Mouse (Mus musculus): ENCODE results near the gene Slco3a1.

The Slco3a1 gene

DNA sequence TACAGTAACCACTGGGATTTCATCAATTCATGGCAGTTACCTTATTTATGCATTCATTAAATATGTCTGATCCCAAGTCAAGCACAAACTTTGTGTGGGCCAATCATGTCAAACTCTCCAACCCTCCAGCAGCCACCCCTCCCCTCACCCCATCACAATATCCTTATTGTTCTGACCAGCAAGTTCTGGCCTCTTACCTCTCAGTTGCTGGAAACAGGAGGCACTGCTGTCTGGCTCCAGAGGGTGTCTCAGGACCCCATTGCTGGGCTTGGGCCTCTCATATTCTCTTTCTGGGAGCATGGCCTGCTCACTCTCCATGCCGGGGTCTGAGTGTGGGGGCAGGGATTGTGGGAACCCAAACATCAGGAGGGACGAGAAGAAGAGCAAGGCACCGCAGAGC lies 208.1 kb downstream of the Slco3a1 start:
- DNase-seq (ENCODE audit: low spot score) = no peak

DNA sequence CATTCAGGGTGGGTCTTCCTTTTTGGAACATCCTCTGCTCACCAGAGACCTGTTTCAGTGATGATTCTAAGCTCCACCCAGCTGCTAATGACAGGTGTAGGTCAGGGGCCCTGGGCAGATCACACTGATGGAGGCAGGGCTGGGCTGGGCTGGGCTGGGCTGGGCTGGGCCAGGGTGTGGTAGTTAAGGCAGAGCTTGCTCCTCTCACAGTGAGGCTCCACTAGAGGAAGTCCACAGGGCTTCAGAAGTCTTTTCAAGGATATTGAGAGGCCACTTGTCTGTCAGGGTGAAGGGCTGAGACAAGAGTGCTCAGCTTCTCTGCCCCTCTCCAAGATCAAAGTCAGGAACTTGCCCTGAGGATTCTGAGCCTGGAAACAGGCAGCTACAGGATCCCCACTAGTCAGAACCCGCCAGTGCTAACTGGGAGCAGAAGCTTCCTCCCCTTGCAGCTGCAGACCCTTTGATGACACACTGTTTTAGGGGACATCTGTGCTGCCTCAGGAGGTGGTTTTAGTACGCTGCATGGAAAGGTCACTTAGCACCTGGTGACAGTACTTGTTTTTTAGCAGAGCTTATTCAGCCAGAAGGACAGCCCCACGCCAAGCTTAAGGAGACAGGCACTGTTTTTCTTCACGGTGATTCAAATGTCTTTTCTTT lies 213.3 kb downstream of the Slco3a1 start:
- DNase-seq (ENCODE audit: low spot score) = peak; percentile 34

DNA sequence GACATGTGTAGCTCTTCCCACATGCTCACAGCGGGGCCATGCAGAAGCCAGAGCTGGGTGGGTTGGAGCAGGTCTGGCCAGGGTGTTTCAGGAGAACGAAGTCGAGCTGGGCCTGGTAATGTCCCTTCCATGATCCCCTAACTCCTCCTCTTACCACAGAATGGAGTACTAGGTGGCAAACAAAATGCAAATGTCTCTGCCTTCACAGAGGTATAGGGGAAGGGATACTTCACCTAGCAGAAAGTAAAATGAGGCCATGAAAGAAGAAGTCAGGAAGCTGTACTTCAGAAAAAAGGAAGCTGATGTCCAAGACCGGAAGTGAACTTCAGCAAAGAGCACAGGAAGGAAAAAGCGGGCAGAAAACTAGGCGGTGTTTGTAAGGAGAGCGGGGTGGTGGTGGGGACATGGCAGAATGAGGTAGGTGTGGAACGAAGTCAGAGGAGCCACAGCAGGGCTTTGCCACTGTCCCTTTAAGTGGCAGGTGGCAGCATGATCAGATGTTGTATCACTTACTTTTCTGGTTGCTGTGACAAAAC lies 214.1 kb downstream of the Slco3a1 start:
- no peak for DNase-seq (ENCODE audit: low spot score)

DNA sequence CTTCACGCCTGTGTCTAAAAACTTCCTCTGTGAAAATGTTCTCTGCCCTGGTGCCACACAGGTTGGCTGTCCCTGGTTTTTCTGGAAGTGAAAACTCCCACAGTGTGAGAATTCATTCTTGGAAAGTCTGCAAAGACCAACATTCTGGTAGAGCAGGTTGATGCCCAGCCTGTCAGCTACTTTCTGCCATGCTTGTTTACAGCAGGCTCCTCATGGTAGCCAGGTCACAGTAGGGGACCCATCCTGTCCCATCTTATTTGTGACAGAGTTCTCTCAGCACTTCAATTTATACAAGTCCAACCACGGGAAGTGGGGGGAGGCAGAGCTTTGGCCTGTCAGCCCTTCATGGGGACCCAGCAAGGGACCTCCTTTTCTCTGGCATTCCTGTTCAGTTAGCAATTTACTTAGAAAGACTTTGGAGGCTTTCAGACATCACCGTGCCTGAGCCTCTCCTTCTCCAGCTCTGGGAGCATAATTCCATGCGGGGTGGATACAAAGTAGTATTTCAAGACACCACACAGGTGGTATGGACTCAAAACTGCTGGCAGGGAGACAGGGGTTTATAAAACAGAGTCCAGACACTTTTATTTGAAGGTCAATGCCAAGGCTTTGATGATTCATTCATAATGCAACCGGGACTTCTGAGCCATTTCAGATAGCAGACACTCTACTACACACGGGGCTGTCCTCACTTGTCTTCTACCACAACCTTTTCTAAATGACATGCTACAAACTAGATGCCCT lies 216.7 kb downstream of the Slco3a1 start:
- DNase-seq (ENCODE audit: low spot score) = no peak

DNA sequence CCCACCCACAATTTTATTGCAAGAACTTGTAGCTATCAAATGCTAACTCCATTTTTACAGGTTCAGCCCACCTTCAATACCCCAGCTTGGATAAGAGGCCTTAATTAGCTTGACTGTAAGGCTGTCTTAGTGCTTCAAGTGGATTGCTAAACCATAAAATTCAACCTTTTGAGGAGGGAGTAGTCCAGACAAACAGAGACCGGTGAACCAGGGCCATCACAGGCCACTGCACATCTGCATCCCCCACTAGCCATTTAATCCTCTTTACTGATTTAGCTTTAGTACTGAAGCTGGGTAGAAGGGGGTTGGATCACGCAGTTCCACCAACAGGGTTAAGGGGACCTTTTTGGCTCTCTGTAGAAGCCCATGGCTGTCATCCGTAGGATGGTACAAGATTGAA lies 222.3 kb downstream of the Slco3a1 start:
- DNase-seq (ENCODE audit: low spot score) = no peak

DNA sequence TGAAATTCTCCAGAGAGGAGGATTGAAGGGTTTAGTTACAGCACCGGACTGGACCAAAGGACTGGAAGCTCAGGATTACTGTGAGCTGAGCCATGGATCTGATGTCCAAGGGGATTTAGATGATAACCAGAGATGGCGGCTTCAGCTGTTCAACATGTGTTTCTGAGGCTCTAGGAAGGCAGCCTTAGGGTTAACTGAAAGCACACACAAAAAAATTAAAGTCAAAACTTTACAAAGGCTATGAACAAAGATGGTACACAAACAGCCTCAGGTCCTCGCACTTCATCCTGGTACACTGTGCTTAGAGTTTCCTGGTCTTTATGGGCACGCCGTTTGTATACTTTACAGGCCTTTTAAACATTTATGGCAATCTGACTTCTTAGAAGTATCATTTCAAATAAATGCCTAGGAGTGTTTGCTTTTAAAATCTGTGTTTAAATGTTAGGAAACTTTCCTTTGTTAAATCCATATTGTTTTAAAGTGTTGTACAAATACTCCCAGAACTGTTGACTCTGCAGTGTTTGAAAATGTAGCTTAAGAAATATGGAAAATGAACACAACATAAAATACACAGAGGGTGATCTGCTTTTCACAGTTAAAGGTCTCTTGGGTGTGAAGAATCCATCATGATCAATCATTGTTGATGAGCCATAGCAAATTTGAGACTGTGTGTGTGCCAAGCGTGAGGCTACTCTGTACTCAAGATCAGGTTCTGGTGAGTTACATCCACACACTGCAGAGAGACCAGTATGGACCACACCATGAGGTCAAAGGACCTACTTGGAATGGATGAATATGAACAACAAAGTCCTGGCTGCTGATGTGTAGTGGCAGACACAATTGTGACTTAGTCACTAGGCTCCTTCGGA lies 223.5 kb downstream of the Slco3a1 start:
- peak; percentile 60 for DNase-seq (ENCODE audit: low spot score)

DNA sequence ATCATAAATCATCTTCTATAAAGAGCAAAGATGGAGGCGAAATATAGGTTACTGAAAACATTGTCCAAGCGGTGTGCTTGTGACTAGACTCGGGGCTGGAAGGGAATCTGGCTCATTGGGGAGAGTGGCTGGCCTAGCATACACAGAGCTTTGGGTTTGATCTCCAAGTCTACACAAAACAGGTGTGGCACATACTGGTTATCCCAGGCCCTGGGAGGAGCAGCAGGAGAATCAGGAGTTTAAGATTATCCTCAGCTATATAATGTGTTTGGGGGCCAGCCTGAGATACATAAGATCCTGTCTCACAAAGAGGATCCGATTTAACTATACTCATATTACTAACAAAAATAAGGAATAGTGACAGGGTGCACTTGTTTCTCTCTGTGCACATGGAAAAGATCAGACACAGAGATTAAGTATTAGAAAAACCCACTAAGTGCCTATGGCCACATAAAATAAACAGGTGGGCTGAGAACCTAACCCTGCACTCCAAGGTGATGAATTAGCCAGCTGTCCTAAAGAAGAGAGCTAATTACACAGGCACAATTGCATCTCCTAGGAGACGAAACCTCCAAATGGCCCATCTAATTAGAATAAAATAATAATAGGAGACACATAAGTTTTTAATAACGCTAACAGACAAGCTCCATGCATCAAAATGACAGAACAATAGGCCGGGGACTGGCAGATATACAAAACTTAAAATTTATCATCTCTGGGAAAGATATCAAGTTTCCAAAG lies 224.3 kb downstream of the Slco3a1 start:
- peak; percentile 59 for DNase-seq (ENCODE audit: low spot score)

DNA sequence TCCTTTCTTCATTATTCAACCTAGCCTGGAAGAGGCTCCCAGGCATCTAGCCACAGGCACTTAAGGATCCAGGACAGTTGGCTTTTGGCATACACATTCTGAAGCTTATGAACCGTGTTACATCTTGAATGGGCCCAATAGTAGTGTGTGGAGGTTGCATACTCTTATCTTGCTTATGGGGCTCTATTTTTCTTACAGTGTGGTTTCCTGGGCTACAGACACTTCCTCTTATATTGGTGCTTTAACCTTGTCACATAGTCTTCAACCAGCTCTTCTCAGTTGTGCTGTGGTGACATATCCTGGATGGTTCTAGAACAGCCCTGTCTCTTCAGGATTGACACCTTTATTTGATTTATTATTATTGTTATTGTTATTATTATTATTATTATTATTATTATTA lies 225.6 kb downstream of the Slco3a1 start:
- DNase-seq (ENCODE audit: low spot score) = no peak

DNA sequence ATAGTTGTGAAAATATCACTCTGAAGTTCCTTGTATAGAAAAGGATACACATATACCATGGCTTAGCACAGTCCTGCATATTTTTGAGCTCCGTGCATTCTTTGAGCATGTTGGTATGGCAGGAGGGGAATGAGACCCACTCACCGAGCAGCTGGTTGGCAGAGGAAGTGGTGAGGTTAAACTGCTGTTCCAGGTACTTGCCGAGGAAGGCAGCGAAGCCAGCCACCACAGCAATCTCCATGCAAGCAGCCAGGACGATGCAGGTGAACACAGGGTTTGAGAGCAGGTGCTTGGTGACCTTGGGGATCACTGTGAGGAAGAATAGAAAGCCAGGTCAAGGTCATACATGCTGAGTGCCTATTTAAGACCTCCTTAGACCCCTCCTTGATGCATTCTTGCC lies 226.9 kb downstream of the Slco3a1 start:
- DNase-seq (ENCODE audit: low spot score) = no peak

DNA sequence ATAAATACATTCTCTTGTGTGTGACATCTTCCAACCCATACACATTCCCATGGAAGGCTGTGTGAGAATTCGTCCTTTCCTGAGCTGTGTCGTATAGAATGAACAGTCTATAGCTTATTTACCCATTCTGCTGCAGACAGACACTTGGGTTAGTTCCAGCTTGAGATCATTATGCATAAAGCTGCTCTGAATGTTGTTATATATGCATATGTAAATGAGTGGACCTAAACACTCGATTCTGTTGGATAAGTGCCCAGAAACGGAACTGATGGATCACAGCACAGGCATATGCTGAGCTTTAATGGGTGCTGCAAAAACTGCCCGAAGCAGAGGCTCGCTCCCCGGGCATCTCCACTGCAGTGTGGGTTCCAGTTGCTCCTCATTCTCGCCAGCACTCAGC lies 229.5 kb downstream of the Slco3a1 start:
- DNase-seq (ENCODE audit: low spot score) = no peak

DNA sequence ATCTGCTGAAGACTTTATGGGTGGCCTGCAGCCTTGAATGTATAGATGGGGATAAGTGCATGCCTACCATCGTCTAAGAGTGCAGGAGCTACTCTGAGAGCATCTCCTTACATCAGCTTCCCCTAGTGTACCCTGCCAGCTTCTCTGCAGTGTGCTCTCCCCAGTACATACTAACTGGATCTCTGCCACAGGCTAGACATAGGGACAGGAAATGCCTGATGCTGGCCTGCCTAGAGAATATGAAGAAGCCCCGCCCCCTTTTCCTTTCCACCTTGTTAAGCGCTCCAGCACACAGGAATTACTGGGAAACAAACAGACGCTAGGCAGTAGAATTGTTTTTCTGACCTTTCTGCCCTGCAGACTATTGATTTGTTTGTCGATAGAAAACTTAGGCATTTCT lies 230.9 kb downstream of the Slco3a1 start:
- DNase-seq (ENCODE audit: low spot score) = peak; percentile 51

DNA sequence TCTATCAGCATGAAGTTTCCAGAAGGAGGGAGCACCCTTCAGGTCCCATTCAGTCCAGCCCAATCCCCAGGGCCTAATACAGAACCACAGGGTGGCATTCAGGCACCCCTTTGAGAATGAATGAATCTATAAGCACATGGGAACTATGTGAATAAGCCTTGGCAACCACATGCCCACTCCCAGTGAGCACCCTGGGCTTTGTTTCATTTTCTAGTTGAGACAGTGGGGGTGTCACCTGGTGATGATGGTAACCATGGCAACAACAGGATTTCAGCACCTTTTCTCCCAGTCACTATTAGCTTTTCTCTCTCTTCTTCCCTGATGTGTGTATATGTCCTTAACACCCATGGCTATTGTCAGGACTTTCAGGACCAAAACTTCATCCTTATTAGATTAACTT lies 231.4 kb downstream of the Slco3a1 start:
- no peak for DNase-seq (ENCODE audit: low spot score)

DNA sequence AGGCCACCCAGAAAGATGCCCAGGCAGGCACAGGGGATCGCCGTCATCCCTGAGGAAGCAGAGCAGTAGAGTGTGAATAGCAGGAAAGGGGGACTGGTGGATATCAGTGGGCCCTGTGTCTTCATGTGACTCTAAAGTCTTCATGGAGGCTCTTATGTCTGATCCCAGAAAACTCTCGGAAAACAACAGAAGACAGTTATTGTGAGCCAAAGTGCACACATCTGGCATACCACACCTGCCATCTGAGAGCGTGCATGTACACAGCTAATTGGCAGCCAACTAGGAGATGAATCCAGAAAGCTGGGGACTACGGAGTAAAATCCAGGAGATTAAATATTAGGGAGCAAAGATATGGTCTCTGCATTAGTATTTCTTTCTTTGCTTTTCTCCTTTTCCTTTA lies 233.9 kb downstream of the Slco3a1 start:
- no peak for DNase-seq (ENCODE audit: low spot score)

DNA sequence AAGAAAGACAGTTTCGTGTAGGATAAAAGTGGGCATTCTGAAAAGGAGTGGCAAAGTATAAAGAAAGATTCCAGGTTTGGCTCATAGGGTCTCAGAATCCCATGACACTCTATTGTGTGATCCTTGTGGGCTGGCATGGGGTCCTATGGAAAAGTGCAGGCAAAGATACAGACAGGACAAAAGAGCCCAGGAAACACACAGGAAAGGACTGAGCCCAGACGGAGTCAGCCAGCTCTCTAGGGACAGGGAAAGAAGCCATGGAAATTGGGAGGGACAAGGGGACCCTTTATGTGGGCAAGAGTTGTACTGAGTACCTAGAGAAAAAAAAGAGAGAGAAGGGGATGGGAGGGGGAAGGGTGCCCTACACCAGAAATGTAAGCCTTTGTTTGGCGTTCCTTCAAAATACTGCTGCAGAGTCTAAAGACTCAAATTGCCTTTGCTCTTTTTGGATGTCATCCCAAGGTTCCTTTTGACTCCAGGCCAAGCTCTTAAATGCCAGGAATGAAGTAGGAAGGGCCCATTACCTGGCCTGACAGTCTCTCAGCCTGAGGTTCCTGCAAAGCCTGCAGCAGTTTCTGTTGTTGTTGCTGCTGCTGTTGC lies 238.6 kb downstream of the Slco3a1 start:
- DNase-seq (ENCODE audit: low spot score) = no peak

DNA sequence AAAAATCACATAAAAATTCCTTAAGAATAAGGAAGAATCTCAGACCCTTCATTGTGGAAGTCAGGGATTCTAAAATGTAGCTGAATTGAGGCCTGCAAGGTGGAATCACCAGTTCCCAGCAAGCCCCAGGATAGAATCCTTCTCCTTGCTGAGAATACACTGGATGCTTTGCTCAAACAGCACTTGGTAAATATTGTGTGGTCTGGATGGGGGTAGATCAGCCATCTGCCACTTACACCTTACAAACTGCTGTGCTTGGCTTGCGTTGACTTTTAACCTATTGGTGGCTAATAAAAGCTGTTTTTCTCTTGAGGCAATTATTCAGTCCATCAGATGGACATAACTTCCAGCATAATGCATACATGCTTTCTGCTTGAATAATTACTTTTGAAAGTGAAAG lies 240.3 kb downstream of the Slco3a1 start:
- no peak for DNase-seq (ENCODE audit: low spot score)

DNA sequence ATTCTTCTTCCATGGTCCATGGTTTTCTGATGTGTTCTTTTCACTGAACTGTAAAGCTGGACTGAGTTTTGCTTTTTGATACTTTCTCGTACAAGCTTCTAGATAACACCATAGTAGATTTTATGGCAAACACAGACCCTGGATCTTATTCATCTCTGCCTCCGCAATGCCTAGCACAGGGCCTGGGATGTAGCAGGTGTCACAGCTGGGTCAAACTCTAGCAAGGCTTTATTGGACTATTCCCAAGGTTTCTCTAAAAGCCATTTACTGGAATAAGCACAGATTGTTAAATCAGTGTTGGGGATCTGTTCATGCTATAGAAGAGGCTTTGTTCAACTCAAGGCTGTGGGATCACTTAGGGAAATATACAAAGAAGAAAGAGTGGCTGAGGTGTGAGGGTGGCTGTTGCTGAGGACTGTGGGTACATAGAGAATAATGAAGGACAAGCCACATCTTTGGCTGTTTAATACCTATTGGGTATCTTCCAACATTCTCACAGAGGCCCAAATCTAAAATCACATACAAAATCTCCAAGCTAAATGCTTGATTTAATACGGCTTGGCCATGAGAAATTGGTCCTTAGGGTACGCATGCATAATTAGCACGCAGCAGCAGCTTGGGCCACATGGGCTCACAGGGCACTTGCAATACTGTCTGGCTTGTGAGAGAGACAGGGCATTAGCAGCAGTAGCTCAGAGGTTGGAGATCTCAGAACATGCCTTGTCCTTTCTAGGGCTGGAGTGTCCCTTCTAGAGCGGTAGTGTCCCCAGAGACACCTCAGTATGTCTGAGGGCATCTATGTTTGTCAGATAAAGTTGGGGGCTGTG lies 241.1 kb downstream of the Slco3a1 start:
- DNase-seq (ENCODE audit: low spot score) = no peak

DNA sequence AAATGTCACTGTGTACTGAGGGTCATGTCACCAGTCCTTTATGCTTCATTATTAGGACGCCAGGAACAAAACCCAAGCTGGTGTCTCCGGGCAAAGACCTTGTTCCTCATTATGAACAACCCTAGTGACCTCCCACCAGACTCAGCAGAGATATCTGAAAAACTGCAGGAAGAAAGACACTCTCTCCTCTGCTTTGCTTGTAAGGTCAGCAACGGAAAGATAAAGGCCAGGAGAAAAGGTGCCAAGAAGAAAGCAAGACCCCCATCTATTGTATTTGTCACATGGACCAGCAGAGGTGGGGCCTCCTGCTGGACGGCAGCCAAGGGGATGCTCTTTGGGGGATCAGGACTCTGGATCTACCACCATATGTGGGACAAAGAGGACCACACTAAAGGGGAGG lies 243.0 kb downstream of the Slco3a1 start:
- no peak for DNase-seq (ENCODE audit: low spot score)

DNA sequence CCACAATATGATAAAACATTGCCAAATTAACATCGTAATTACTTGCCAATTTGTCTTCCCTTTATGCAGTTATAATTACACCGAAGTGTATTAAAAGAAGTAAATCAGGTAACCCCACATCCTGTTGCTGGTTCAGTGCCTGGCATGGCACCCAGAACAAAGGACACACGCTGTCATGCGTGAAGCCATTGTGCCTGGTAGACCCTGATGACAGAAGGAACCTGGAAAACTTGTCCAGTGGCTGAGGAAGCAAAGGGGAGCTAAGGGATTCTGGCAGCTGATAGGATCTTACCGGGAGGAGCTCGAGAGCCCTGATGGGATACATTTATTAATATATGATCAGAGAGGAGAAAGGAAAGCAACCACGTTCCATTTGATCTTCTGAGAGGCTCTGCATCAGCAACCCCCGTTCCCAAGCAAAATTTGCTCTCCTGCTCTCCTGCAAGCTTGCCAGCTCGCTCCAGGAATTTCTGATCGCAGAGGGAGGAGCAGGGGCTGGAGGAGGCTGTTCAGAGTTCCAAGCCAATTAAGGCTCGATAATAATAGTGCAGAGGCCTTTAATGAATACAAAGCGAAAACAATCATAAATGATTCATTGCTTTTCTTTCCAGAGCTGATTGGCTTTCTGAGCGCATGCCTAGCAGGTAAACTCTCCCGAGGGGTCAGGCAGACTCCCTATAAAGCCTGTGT lies 250.8 kb downstream of the Slco3a1 start:
- DNase-seq (ENCODE audit: low spot score) = no peak

DNA sequence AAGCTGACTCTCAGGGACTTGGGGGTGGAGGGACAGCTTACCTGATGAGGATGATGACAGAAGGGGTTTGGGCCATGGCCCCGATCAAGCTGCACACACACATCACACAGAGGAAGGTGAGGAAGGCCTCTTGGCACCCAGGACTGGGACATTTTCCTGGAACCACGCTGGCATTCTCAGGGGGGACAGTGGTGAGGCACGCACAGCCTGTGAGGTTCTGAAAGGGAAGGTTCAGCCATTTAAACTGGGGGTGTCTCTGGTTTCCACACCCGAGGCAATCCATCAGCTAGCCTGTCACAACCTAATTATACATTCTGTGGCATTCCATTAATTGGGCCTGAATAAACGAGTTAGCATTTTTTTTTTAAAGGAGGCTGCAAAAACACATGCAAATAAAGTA lies 251.5 kb downstream of the Slco3a1 start:
- no peak for DNase-seq (ENCODE audit: low spot score)

DNA sequence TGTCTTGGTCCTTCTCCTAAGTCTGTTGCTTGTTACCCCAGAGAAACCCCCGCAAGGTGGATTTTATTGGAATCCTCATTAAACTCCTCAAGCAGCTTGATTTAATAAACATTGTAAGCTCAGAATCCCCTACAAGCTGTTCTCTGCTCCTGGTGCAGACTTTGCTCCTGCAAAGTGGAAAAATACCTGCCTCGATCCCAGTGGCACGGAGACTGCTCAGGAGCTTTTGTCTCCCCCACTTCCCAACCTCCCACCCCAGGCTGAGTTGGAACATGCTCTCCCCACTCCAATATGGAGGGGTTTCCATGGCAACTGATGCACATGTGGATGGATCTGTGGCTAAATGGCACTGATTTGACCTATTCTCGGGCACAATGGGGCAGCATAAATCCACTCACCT lies 268.0 kb downstream of the Slco3a1 start:
- no peak for DNase-seq (ENCODE audit: low spot score)
